Mouse (Mus musculus) urinary bladder, postnatal 25 days (tissue): Measurements from ENCODE around the gene Ppox.
"Not testable (repeated sequence)": the region's sequence is repeated elsewhere in the genome, so short reads cannot be mapped to it uniquely, and the experiment has no call there.

Source experiments
- DNase-seq: peaks from one replicate; pipeline ENCODE4 v3.0.0; 2022; ENCODE audit warnings: low spot score

Gene Ppox

DNA sequence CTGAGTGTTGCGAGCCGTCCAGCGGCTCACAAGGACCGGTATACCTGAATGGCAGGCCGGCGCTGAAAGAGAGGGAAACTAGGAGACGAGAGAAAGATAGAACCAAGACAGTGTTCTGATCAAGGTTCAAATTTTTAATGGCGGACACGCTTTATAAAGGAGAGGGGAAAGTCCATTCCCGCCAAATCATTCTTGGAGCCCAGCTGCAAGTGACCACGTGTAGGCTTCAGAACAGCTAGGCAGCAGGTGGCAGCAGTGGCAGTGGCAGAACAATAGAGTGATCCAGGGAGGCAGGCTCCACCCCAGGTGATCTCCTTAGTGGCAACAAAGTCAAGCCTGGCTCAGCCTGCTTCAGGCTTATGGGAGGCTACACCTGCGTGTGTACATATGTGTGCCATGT is 39.0 kb downstream of the Ppox start:
- DNase-seq: not testable (repeated sequence)

DNA sequence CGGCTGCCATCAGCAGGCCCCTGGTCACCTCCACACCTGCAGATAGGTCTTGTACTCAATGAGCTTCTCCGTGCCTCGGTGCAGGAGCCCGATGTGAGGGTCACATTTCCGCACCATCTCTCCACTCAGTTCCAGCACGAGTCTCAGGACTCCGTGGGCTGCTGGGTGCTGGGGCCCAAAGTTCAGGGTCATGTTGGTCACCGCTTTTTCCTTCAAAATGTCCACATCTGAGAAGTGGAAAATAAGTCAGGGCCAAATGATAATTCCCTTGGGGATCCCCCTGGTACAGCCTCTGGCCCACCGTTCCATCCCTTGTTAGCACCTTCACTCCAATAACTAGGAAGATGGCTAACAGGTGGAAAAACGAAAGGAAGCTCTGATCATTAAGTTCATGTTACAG is 40.1 kb downstream of the Ppox start:
- no peak for DNase-seq

DNA sequence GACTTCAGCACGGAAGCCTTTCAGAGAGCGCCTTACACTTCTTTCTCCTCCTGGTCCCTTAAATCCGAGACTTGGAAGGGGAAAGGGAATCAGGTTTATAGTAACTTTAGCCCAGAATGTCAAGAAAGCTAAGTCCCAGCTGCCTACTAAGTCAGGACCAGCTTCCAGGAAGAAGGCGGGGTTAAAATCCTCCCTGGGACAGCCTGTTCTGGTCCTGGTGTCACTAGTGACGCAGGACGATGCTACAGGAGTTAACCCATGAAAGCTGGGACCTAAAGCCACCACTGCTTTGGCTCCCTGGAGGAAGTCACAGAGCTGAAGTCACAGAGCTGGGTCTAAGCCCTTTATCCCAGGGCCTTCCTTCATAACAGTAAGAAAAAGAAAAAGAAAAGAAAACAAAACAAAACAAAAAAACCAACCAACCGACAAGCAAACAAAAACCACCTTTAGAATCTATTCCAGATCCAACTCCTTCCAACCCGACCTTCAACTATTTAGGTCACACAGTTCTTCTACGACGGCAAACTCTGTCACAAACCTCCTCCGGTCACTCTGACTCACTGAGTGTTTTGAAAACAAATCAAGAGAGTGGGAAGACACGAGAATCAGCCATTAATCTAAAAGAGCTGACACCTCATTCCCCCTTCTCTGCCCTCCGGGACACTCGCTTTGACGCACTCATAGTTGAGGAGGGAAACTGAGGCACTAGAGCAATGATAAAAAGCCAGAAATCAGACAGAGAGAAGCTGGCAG is 40.8 kb downstream of the Ppox start:
- DNase-seq: no peak

DNA sequence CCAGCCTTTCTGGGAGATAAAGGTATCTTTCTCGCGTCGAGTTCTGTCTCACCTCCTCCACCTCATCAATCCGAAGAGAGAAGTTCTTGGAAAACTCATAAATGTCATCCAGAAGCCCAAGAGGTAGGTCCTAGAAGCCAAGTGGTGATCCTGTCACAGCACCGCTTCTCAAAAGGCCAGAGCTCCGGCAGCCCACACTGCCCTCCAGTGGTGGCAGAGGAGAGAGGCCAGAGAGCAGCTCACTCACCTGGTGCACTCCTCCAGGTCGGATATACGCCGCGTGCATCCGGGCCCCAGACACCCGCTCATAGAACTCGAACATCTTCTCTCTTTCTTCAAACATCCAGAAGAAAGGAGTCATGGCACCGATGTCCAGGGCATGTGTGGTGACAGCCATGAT is 42.5 kb downstream of the Ppox start:
- DNase-seq: peak; percentile 55

DNA sequence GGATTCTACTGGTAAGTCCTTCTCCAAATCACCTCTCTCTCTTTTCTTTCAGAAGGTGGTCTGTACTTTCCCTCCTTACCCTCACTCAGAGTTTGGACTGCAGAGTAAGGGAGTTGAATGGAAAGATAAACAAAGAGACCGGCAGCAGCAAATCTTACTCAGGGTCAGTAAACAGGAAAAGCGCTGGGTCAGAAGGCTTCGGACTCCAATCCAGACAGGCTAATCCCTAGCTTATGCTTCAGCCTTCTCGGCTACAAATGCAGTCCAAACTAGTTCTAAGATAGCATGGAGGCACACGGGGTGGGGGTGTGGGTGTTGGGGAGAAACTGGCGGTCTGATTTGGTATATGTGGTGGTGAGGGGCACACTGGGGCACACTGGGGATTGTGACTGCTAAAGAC is 43.5 kb downstream of the Ppox start:
- no peak for DNase-seq

DNA sequence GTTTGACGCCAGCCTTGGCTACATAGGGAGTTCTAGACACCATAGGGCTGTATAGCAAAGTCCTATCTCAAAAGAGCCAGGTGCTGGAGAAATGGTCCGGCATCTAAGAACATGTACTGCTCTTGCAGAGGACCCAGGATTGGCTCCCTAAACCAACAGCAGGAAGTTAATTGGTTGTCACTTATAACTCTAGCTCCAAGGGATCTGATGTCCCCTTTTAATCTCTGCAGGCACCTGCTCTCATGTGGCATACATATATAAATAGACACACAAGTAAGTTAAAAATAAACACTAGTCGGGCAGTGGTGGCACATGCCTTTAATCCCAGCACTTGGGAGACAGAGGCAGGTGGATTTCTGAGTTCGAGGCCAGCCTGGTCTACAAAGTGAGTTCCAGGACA is 45.2 kb downstream of the Ppox start:
- DNase-seq: no peak

DNA sequence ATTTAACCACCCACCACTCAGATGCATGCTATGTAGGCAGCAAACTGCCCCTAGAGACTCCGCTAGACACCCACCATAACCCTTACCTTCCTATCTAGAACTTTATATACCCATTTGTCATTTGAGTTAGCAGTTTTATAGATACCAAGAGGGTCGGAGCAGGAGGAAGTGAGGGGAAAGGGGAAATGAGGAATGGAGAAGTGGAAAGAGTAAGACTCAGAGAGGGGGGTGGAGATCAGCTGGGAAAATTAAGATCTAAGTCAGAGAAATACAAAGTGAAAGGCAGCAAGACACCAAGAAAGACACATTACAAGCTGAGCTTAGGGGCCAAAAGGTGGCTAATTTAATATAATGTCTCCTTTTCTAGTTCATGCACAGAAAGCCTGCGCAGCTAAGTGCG is 46.4 kb downstream of the Ppox start:
- DNase-seq: no peak

DNA sequence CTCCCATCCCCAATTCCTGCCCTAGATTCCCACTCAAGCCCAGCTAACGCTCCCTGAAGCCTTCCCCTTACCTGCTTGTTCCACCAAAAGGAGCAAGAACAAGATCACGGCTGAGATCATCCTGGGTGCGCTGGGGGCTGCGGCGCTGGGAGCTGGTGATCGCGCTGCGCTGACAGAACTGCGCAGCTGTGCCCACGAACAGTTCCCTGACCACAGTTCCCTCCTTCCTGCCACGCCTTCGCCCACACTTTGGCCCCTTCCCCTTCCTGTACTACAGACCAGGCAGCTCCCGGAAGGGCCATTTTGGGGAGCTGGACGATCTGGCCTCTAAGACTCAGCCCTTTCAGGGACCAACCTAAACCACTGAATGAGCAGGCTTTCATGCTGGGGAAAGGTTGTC is 46.9 kb downstream of the Ppox start, which contains the start of gene Fcer1g:
Fcer1g (minus strand) TSS at position 240 of the 400 bp plus-strand sequence.
- no peak for DNase-seq

DNA sequence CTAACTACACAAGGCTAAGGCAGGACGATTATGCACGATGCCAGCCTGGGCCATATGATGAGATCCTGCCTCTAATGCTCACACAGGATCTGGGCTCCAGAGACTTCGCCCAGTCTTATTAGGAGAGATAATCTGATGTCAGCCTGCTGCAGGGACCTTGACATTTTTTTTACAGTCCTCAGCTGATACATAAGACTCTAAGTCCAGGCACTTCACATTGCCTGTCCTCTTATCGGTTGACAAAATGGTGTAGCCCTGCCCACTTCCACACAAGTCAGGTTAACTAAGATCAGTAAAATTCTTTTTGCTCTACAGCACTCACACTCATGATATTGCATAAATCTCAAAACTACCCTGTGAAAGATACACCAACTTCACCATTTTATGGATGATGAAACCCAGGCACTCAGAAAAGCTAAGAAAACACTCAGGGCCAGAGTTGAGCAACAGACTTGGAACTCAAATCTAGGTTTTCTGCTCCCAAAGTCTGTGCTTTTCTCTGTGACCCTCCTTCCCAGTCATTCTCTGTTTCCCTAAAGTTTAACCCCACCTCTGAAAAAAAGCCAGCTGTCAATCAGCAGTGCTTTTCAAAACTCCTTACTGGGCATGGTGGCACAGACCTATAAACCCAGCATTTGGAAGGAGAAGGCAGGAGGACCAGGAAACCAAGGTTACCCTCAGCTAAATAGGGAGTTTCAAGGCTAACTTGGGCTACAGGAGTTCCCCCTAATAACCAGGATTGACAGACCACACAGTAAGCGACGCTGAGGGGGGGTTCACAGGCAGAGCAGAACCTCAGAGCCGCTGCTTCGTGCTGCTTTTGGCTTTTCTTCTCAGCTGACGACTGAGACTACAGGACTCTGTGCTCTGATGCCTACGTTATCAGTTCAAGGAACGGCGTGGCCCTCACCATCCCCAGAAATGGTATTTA is 47.9 kb downstream of the Ppox start:
- no peak for DNase-seq

DNA sequence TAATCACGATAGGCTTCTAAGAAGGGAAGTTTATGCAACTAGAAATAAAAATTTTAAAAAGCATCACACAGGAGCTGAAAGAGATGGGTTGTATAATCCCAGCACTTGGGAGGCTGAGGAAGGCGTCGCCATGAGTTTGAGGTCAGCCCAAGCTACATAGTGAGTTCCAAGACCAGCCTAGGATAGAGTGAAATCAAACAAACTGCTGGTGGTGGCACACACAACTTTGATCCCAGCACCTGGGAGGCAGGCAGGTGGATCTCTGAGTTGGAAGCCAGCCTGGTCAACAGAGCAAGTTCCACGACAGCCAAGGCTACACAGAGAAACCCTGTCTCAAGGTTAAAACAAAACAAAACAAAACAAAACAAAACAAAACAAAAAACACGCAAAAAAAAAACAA is 48.6 kb downstream of the Ppox start:
- DNase-seq: no peak

DNA sequence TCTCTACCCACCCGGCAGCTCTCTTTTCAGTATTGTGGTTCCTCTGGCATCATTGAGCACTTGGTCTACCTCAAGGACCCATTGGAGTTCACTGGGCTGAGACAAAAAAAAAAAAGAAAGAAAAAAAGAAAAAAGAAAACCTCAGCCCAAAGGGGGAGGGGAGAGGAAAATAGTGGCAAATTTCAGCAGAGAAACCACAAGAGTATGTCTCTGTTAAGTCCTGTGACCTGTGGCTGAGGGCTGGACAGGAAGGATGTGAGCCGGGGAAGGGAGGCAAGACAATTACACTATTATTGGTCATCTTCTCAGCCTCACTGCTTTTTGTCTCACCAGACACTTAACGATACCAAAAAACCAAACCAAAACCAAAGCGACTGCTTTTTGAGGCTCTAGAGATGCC is 49.1 kb downstream of the Ppox start:
- no peak for DNase-seq

DNA sequence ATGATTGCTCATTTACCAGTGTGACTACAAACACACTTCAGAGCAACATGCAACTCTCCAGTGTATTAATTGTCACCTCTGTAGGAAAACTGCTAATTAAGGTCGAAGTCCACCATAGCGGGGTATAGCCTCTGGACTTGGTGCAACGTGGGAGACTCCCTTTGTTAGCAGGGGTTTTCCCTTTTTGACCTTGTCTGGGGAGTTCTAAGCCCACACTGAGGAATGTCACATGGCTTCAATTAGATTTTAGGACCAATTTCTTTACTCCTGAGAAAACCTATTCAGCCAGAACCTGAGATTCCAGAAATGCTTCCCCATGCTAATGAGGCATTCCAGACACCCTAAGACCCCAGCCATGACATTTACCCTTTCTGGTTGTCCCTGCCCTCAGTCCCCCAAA is 50.8 kb downstream of the Ppox start:
- DNase-seq: no peak

DNA sequence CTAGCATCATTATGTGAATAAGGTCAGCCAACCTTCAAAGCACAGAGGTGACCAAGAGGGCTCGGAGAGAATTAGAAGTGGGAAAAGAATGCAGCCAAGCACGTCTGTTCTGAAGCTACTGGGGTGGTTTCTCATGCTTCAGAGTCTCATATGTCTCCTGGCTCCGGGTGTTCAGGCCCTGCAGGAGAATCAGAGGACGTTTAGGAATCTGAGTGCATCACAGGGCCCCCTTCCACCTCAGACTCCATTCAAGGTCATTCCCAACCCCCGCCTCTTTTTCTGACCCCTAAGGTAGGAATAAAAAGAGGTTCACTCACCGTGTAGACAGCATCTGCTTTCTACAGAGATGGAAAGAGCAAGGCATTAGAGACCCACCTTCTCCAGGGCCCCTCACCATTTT is 51.2 kb downstream of the Ppox start:
- no peak for DNase-seq

DNA sequence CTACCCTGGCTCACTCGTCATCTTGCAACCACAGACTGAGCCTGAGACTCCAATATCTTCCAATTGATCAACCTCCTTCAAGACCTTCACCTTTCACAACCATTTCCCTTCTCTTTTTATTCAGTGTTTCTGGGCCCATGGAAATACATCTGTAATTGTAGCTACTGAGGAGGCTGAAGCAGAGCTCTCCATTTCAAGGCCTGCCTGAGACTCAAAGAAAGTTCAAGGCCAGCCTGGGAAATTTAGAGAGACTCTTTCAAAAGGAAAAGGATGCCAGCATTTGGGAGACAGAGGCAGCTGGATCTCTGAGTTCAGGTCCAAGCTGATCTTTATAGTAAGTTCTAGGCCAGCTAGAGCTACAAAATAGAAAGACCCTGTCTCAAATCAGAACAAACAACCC is 53.1 kb downstream of the Ppox start:
- DNase-seq: no peak

DNA sequence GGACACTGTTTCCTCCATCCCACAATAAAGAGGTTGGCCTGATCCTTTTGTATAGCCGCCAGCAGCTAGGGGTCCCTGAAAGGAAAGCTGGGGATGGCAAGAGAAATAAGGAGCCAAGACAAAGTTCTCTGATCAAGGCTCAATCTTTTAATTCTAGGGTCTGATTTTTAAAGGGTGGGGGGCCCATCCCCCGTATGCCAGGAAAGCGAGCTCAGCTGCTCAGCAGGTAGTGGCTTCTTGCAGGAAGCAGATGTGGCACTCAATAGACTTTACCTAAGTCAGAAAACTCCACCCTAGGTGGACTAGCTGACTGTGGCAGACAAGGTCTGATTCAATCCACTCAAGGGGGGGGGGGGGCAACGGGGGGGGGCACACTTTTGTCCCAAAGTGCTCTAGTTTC is 54.2 kb downstream of the Ppox start:
- DNase-seq: no peak
